Mouse (Mus musculus) midbrain, embryonic 11.5 days (tissue): ENCODE measurements around the gene Krr1. TPM values are rescaled to one million over a fixed set of nuclear protein-coding genes. Genes with fewer than 3 reads are reported as not detected.

Source experiments
- ATAC-seq: fragments of 200-750 bp; cut with Nextera tagmentation; 2 replicates; pipeline ENCODE4 v1.8.0; 2017; ENCODE audit warnings: moderate TSS enrichment, moderate library complexity; ENCODE audit not compliant: low FRiP score
- DNase-seq: peaks from one replicate; pipeline ENCODE4 v3.0.0; 2015; ENCODE audit warnings: low spot score; ENCODE audit errors: missing footprints
- H3K27ac ChIP-seq: fragments of 300-500 bp; sonication (generic); 2 replicates; pipeline ENCODE4 v1.5.1; 2014; ENCODE audit warnings: low read depth, low read length
- H3K27me3 ChIP-seq: fragments of 300-500 bp; sonication (generic); 2 replicates; pipeline ENCODE4 v1.6.1; 2014; ENCODE audit warnings: mild to moderate bottlenecking, low read length, moderate library complexity, mixed read lengths; ENCODE audit not compliant: control insufficient read depth, insufficient read depth
- H3K36me3 ChIP-seq: fragments of 300-500 bp; sonication (generic); 2 replicates; pipeline ENCODE4 v1.6.1; 2014; ENCODE audit warnings: mild to moderate bottlenecking, low read length, moderate library complexity, mixed read lengths; ENCODE audit not compliant: control insufficient read depth, insufficient read depth
- H3K4me1 ChIP-seq: fragments of 300-500 bp; sonication (generic); 2 replicates; pipeline ENCODE4 v1.6.1; 2014; ENCODE audit warnings: low read length; ENCODE audit not compliant: control insufficient read depth, insufficient read depth
- H3K4me2 ChIP-seq: fragments of 300-500 bp; sonication (generic); 2 replicates; pipeline ENCODE4 v1.6.1; 2014; ENCODE audit warnings: mild to moderate bottlenecking, moderate library complexity
- H3K4me3 ChIP-seq: fragments of 300-500 bp; sonication (generic); 2 replicates; pipeline ENCODE4 v1.5.1; 2014; ENCODE audit warnings: low read depth, low read length
- H3K9ac ChIP-seq: fragments of 300-500 bp; sonication (generic); 2 replicates; pipeline ENCODE4 v1.6.1; 2014; ENCODE audit warnings: low read length
- H3K9me3 ChIP-seq: fragments of 300-500 bp; sonication (generic); 2 replicates; pipeline ENCODE4 v1.6.1; 2016; ENCODE audit warnings: low read length; ENCODE audit not compliant: control insufficient read depth
- WGBS: fragments of 180-500 bp; shearing (Covaris S2); extraction: QIAGEN DNeasy Blood & Tissue Kit; methylation state at CpG from one replicate; pipeline ENCODE4 v1.1.7; 2014; 5-methylcytosine and 5-hydroxymethylcytosine counted together
- polyA plus RNA-seq: library from polyadenylated mRNA; unstranded; fragments of >200 nt; fragmentation: Nextera tagmentation; extraction: Ambion mirVana; gene quantifications from 2 replicates; pipeline ENCODE4 v1.2.1, GENCODE M21; 2014

Gene Krr1
- 69.0 and 82.0 TPM in 2 replicates for polyA plus RNA-seq

DNA sequence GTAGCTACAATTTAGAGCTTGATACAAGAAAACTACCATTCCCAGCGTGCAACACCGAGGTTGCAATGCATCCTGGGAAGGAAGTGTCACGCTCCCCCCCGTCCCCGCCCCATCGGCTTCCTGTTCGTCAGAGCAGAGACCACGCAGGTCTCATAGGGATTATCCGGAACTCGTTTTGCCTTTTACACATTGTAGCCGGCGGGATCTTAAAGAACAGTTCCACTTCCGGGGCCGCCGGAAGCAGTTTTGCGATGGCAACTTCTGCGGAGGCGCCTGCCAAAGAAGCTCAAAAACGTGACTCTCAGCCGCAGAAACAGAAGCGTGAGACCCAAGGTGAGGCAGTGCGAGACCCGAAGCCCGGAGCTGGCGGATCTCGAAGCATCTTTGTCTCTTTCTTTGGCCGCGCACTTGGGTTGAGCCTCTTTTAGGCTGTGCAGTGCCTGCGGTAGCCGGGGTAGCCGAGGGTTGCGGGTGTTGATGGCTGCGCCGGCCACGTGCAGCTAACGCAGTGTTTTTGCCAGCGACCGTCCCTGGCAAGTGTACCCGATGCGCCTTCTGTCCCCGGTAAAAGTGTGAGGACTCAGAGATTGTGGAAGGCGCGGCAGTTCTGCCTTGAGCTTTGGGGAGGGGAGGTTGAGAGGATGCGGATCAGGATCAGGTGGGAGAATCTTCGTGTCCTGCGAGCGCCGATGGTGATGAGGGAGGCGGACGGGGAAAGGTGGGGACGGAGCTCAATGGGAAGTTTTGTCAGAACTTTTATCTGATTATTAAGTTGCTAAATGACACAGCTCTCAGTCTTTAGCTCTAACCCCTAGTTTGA is at the start of gene Krr1:
Krr1 (plus strand) TSS at position 123 of the 820 bp plus-strand sequence.
- no peaks in the 10 kb centered on the region for H3K27me3 ChIP-seq
- peak within 1 kb of the TSS; percentile 75 for H3K9ac ChIP-seq
- H3K4me2 ChIP-seq = peak within 1 kb of the TSS; percentile 81
- DNase-seq (peak; percentile 99), ATAC-seq (peak; percentile 97)
- under 1% methylated on average over 51 of the region's 51 CpGs for WGBS
- peaks cover 6% of the 10 kb centered on the region for H3K4me1 ChIP-seq
- H3K4me3 ChIP-seq = peak within 1 kb of the TSS; percentile 81
- no peak within 1 kb of the TSS; the same call in 1 of the 2 replicates for H3K27ac ChIP-seq
- H3K9me3 ChIP-seq = no peaks in the 10 kb centered on the region
- H3K36me3 ChIP-seq = no peaks in the 10 kb centered on the region

DNA sequence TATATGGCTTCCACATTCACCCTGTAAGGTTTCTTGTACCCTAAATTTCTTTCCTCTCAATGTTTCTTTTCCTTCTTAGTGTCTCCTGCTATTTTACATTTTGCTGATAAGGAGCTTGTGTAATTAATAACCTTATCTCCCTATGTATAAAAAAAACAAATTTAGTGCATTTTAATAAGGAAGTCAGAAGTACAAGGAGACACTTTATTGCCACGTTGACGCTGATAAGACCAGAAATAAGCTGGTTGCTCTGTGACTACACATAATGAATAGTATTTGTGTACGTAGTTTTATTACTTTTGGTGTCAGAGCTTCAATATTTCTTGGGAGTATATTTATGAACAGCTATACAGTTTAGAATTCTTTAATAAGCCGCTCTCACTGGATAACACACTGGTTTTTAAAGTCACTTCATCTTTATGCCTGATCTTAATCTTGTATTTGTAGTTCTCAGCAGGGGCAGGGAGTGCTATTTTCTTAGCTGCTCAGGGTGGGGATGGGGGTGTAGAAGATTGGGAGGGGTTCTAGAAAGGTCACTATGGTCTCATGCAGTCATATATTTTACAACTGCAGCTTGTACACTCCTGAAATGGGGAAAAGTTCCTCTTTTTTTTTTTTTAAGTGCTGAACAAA is 48.8 kb upstream of the Krr1 start:
- Histone ChIP-seq H3K4me3 (no peak overlapping the region), H3K4me1 (peaks cover 4% of the 10 kb centered on the region; the same call in 1 of the 2 replicates), H3K27me3 (no peaks in the 10 kb centered on the region; the same call in 1 of the 2 replicates), H3K9ac (no peak overlapping the region), H3K4me2 (no peak overlapping the region), H3K27ac (no peak overlapping the region), H3K36me3 (no peaks in the 10 kb centered on the region), H3K9me3 (no peaks in the 10 kb centered on the region)
- 62% methylated on average over 4 of the region's 4 CpGs for WGBS
- ATAC-seq (no peak), DNase-seq (peak; percentile 54)

DNA sequence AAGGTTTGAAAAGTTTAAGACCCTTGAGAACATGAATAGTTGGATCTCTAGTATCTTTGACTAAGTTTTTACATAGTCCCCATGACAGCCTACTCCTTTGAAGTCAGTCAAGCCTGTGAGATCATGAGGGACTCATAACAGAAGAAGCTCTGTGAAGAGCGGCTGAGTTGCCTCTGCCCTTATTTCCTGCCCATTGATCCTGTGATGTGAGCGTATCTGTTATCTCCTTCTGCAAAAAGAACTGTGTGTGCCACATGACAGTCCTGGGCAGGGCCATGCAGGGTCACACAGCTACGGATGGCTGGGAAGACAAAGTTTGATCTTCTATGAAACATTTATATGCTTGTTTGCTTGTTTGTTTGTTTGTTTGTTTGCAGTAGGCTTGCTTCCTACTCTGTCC is 48.3 kb upstream of the Krr1 start:
- DNase-seq (peak; percentile 82), ATAC-seq (no peak)
- Histone ChIP-seq H3K4me1 (peaks cover 8% of the 10 kb centered on the region; the same call in 1 of the 2 replicates), H3K4me2 (no peak overlapping the region), H3K27ac (no peak overlapping the region), H3K9ac (0 out of 2 replicates have a peak overlapping the region, but pooled peaks have one; percentile 0), H3K4me3 (no peak overlapping the region), H3K9me3 (no peaks in the 10 kb centered on the region), H3K36me3 (no peaks in the 10 kb centered on the region), H3K27me3 (no peaks in the 10 kb centered on the region; the same call in 1 of the 2 replicates)
- WGBS = 28% methylated on average over 3 of the region's 3 CpGs

DNA sequence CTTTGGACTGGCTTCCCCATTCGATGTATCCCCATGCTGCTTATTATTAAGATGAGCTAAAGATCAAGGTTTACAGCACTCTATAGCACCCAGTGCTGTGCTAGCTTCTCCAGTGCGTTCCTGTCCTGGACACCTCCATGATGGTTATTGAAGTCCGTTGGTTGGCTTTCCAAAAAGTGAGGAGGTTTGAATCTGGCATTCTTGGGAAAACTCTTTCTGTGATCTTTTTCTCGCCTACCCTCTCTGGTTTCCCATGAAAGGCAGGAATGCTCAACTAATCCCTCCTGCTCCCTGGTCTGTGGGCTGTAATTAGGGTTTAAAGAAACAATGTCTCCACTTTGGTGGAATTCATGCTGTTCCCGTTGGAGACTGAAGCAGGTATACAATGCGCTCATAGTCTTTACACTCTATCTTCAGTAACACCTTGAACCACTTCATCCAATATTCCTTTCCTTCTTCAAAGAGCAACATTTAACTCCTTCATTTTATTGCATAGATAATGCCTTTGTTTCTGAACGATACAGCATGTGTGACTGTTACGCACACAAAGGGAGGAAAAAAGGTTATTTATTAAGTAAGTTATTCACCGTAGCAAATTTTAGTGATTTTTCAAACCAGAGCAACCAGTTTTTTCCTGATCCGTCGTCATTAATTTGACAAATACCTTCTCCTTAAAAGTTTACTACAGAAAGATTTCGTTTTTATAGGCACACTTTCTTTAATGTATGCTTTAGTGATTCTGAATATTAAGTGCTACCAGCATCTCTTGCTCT is 47.6 kb upstream of the Krr1 start:
- Histone ChIP-seq H3K4me1 (peaks cover 11% of the 10 kb centered on the region; the same call in 1 of the 2 replicates), H3K36me3 (no peaks in the 10 kb centered on the region), H3K9me3 (no peaks in the 10 kb centered on the region), H3K4me2 (peak overlapping the region; percentile 34; the same call in 1 of the 2 replicates), H3K9ac (peak overlapping the region; percentile 47; the same call in 1 of the 2 replicates), H3K4me3 (no peak overlapping the region), H3K27ac (no peak overlapping the region), H3K27me3 (no peaks in the 10 kb centered on the region; the same call in 1 of the 2 replicates)
- ATAC-seq (0 out of 2 replicates have a peak, but pooled peaks have one; percentile 20), DNase-seq (peak; percentile 92)
- 27% methylated on average over 12 of the region's 12 CpGs for WGBS

DNA sequence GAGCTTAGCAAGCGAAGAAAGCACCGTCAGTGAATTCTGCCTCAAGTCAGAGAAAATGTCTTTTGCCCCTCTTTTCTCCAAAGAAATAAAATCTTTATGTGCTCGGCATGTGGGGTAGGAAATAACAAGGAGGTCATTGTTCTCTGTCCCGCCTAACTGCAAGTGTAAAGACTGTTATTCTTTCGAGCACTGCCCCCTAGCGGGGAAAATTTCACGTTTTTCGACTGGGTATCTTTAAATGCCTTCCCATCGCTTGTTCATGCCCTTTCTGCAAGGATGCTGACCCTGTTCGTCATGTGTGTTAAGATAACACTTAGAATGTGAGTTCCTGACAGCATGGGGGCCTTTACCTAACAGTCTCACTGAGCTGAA is 47.0 kb upstream of the Krr1 start:
- Histone ChIP-seq H3K9ac (peak overlapping the region; percentile 47; the same call in 1 of the 2 replicates), H3K36me3 (no peaks in the 10 kb centered on the region), H3K27ac (no peak overlapping the region), H3K4me2 (peak overlapping the region; percentile 34; the same call in 1 of the 2 replicates), H3K9me3 (no peaks in the 10 kb centered on the region), H3K27me3 (no peaks in the 10 kb centered on the region; the same call in 1 of the 2 replicates), H3K4me3 (no peak overlapping the region), H3K4me1 (peaks cover 11% of the 10 kb centered on the region; the same call in 1 of the 2 replicates)
- DNase-seq (peak; percentile 100), ATAC-seq (peak; percentile 79)
- 2% methylated on average over 10 of the region's 10 CpGs for WGBS

DNA sequence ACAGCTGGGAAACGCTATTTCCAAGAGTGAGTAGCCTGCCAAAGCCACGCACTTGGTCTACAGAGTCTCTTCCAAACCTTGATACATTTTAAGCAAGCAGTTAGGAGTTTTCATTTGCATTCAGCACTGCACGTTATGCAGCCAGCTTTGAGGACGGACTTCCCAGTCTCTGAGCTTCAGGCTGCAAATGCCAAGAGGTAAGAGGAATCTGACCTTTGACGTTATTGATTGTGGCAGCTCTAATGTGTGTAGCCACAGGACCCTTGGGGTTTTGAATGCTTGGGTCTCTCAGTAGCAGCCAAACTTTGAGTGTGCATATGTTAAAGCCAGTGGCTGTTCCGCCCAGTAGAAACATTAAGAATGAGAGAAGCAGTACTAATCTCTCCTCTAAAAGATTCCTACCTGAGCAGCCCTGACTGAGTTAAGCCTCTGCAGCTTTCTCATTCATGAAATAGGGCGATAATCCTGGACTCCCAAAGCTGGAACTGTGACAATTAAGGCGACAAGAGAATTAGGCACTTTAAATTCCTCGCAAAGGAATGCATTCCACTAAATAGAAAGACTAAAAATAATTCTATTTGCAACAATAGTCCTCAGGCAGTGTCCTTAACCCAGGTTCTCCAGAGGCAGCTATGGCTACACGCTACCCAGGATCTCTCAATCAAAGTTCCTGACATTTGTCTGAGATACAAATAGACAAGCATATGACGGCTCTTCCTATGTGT is 39.7 kb upstream of the Krr1 start:
- H3K9ac ChIP-seq = no peak overlapping the region
- DNase-seq = peak; percentile 88
- no peaks in the 10 kb centered on the region for H3K36me3 ChIP-seq
- 19% methylated on average over 11 of the region's 11 CpGs for WGBS
- peaks cover 17% of the 10 kb centered on the region for H3K4me1 ChIP-seq
- no peaks in the 10 kb centered on the region for H3K9me3 ChIP-seq
- no peak overlapping the region for H3K27ac ChIP-seq
- H3K4me3 ChIP-seq = no peak overlapping the region
- no peak overlapping the region for H3K4me2 ChIP-seq
- no peaks in the 10 kb centered on the region for H3K27me3 ChIP-seq
- ATAC-seq = peak; percentile 57

DNA sequence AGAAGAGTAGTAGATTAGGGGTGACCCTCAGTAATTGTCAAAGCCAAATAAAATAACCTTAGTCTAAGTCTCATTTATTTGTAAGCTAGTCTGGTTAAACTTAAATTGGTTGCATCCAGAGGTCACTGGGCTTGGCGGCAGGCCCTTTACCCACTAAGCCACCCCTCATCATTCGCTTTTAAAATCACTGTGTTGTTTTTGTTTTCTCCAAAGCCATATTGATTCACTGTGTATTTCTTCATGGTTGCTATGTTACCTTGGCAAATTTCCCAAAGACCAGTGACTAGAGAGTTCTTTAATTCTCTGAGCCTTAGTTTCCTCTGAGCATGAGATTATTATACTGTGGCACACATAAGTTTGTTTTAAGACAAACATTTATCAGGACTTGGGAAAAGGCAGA is 37.3 kb upstream of the Krr1 start:
- H3K9me3 ChIP-seq = no peaks in the 10 kb centered on the region
- H3K36me3 ChIP-seq = no peaks in the 10 kb centered on the region

DNA sequence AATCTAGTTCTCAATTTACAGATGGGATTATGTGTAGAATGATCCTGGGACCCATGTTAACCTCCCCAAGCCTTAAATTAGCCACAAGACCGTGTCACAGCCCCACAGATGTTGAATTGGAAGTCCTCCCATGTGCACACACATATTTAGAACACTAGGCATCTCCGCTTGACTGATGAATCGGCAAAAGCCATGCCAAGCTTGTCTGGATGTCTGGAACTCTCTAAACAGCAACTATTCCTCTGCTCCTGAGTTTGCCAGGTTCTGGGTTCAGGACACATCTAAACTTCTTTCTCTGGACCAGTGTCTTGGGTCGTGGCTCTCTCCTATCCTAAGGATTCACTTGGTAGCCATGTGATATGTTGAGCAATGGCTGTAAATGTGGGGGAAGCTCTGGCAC is 36.4 kb upstream of the Krr1 start:
- Histone ChIP-seq H3K36me3 (no peaks in the 10 kb centered on the region), H3K4me2 (no peak overlapping the region), H3K4me3 (no peak overlapping the region), H3K9me3 (no peaks in the 10 kb centered on the region), H3K4me1 (peaks cover 9% of the 10 kb centered on the region), H3K27ac (no peak overlapping the region), H3K9ac (no peak overlapping the region), H3K27me3 (no peaks in the 10 kb centered on the region)
- ATAC-seq = no peak
- 81% methylated on average over 4 of the region's 4 CpGs for WGBS
- DNase-seq = no peak

More for the DNA sequence above, 37.3 kb upstream of the Krr1 start:
- peak; percentile 49 for DNase-seq
- H3K9ac ChIP-seq = no peak overlapping the region
- no peak for ATAC-seq
- peaks cover 9% of the 10 kb centered on the region for H3K4me1 ChIP-seq
- no peaks in the 10 kb centered on the region for H3K27me3 ChIP-seq
- no peak overlapping the region for H3K27ac ChIP-seq
- H3K4me2 ChIP-seq = no peak overlapping the region
- no peak overlapping the region for H3K4me3 ChIP-seq
- 88% methylated on average over 2 of the region's 2 CpGs for WGBS
